Mouse (Mus musculus) E14TG2a.4 (cell line): Measurements from ENCODE around the gene Olfr1375.
A peak's percentile ranks its signal among the peaks of the same experiment; 100 is the strongest.
"Not testable (repeated sequence)": the region's sequence is repeated elsewhere in the genome, so short reads cannot be mapped to it uniquely, and the experiment has no call there.

Experiments used
- H3K27me3 ChIP-seq: 2 replicates; pipeline ENCODE4 v1.6.1; 2014; ENCODE audit warnings: low read length, control low read depth; ENCODE audit not compliant: insufficient read depth
- H3K36me3 ChIP-seq: 2 replicates; pipeline ENCODE4 v1.6.1; 2014; ENCODE audit warnings: low read length, control low read depth; ENCODE audit not compliant: insufficient read depth
- H3K4me1 ChIP-seq: replicated peaks from 2 replicates; pipeline ENCODE4 v1.6.1; 2014; ENCODE audit warnings: low read depth, low read length, control low read depth
- H3K4me3 ChIP-seq: replicated peaks from 2 replicates; pipeline ENCODE4 v1.5.1; 2014; ENCODE audit warnings: mild to moderate bottlenecking, low read length
- H3K9me3 ChIP-seq: 2 replicates; pipeline ENCODE4 v1.6.1; 2014; ENCODE audit warnings: low read length, control low read depth
- CTCF ChIP-seq: conservative IDR thresholded peaks from 2 replicates; pipeline ENCODE4 v1.5.1; 2014; ENCODE audit warnings: low read length
- NANOG ChIP-seq: IDR thresholded peaks from 2 replicates; pipeline ENCODE4 v1.6.1; 2014; ENCODE audit warnings: borderline replicate concordance, low read length, mixed read lengths
- POU5F1 ChIP-seq: IDR thresholded peaks from 2 replicates; pipeline ENCODE4 v1.6.1; 2014; ENCODE audit warnings: low read length, borderline replicate concordance

The Olfr1375 gene

DNA sequence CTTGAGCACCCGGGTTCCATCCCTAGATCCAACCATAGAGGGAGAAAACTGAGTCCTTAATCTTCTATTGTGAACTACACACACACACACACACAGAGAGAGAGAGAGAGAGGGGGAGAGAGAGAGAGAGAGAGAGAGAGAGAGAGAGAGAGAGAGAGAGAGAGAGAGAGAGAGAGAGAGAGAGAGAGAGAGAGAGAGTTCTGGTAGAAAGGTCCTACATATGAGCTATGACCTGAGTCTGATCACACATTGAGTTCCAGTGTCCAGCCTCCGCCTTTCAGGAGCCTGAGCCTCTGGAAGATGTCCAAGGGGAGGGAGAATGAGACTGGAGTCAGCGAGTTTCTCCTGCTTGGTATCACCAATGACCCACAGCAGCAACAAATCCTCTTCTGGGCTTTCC lies at the start of gene Olfr1375:
Gene Olfr1375, plus strand, starts transcription at position 301 of the 400 bp plus-strand sequence.
- not testable (repeated sequence) for H3K4me1 ChIP-seq, H3K9me3 ChIP-seq, H3K4me3 ChIP-seq, H3K36me3 ChIP-seq, H3K27me3 ChIP-seq

DNA sequence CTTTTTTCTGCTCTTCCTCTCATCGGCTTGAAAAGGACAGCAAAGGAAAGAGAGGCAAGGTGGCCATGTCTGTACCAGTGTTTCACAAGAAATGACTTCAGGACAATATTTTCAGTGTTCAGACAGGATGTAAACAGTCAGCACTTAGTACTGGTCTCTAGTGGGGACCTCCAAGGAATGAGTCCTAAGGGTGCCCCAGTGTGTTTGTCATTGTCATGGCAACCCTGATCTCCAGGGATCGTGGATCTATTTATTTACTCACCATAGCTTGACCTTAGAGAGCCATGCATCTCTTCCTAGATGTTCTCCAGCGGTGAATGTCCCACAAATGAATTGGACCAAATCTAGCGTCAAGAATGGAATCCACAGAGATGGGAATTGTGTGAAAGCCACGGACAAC lies 44.6 kb upstream of the Olfr1375 start, which contains the start of gene Olfr51:
Gene Olfr51, plus strand, starts transcription at position 301 of the 400 bp plus-strand sequence.
- no peaks in the 10 kb centered on the region for H3K36me3 ChIP-seq
- H3K4me1 ChIP-seq = no peaks in the 10 kb centered on the region
- no peaks in the 10 kb centered on the region for H3K9me3 ChIP-seq
- H3K4me3 ChIP-seq = no peak within 1 kb of the TSS
- no peak for TF ChIP-seq POU5F1
- no peaks in the 10 kb centered on the region for H3K27me3 ChIP-seq

DNA sequence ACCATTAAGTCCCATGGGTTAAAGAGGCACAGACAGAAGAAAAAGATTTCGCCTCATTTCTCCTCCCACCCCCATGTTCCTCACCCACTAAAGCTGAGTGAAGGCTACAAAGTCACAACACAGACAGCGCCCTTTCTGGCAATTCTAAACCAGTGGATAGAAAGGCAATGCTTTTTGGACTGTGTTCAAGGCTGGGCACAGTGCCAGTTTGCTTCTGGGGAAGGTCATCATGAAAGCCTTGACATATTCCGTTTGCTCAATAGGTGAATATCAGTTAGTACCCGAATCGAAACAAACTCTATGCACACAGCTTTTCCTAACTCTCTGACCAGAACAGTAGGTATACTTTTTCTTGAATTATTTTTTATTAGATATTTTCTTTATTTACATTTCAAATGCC lies 36.1 kb upstream of the Olfr1375 start:
- Histone ChIP-seq H3K4me3 (no peak overlapping the region), H3K9me3 (peaks cover 6% of the 10 kb centered on the region; the same call in 1 of the 2 replicates)

DNA sequence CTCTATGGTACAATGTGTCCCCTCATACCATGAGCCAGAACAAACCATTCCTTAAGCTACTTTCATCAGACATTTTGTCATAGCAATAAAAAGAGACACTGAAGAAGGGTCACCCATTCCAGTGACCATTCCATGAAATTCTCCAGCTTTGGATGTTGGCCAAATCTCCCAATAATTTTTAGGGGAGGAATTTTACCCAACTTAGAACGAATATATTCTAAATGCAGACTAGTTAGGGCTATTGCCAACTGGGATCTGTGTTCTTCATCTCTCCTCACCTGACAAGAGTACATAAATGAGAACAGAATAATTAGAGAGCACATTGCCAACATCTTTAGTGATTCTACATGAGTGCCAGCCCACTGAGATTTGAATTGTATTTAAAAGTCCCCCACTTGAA lies 34.0 kb upstream of the Olfr1375 start, which contains the start of gene Olfr54:
Gene Olfr54, plus strand, starts transcription at position 301 of the 400 bp plus-strand sequence.
- H3K36me3 ChIP-seq = no peaks in the 10 kb centered on the region
- TF ChIP-seq POU5F1 (no peak), NANOG (no peak), CTCF (no peak)
- H3K4me3 ChIP-seq = no peak within 1 kb of the TSS
- no peaks in the 10 kb centered on the region for H3K27me3 ChIP-seq
- peaks cover 6% of the 10 kb centered on the region; the same call in 1 of the 2 replicates for H3K9me3 ChIP-seq
- no peaks in the 10 kb centered on the region for H3K4me1 ChIP-seq

More for the DNA sequence above, 36.1 kb upstream of the Olfr1375 start:
- no peaks in the 10 kb centered on the region for H3K27me3 ChIP-seq
- no peaks in the 10 kb centered on the region for H3K36me3 ChIP-seq
- no peaks in the 10 kb centered on the region for H3K4me1 ChIP-seq
- no peak for TF ChIP-seq CTCF
- TF ChIP-seq POU5F1 = no peak
- TF ChIP-seq NANOG = no peak

DNA sequence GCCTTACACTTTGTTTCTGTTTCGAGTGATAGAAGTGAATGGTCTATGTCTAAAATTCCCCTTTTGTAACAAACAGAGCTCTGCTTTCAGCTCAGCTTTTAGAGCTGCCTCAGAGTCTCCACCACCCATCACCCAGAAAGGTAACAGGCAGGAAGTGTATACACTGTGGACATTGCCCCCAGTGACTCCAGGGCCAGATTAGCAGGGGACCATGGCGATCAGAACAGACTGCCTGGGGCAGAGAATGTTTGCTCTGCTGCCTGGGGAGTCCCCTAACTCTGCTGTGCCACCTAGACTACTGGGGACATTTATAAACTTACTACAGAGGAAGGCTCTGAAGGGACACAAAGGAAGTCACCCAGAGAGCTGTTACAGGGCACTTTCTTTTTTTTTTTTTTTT lies 31.6 kb upstream of the Olfr1375 start:
- TF ChIP-seq NANOG (no peak), POU5F1 (no peak), CTCF (no peak)

DNA sequence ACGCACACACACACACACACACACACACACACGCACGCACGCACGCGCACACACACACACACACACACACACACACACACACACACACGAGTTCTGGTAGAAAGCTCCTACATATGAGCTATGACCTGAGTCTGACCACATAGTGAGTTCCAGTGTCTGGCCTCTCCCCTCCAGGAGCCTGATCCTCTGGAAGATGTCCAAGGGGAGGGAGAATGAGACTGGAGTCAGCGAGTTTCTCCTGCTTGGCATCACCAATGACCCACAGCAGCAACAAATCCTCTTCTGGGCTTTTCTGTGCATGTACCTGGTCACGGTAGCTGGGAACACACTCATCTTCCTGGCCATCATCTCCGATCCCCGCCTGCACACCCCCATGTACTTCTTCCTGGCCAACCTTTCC lies 21.1 kb upstream of the Olfr1375 start:
- H3K36me3 ChIP-seq, H3K9me3 ChIP-seq, H3K27me3 ChIP-seq, H3K4me3 ChIP-seq, H3K4me1 ChIP-seq: not testable (repeated sequence)

More for the DNA sequence above, 31.6 kb upstream of the Olfr1375 start:
- no peaks in the 10 kb centered on the region for H3K4me1 ChIP-seq
- no peaks in the 10 kb centered on the region for H3K27me3 ChIP-seq
- no peaks in the 10 kb centered on the region for H3K36me3 ChIP-seq
- no peak overlapping the region for H3K4me3 ChIP-seq
- peaks cover 4% of the 10 kb centered on the region; the same call in 1 of the 2 replicates for H3K9me3 ChIP-seq

DNA sequence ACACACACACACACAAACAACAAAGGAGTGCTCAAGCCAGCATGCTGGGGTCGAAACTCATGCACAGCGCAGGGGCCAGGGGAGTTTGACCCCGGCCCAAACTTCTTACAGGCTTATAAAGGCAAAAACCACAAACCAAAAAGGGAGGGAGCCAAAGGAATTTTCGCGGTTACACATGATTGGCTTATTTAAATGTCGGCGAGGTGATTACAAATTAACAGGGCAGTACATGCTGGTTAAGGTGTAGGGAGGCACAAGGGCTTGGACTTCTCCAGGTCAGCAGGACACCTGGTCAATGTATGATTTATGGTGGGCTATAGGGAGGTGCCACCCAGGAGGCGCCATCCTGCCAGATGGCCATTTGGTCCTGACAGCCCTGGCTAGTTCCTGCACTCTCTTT lies 18.5 kb upstream of the Olfr1375 start:
- H3K27me3 ChIP-seq, H3K36me3 ChIP-seq: not testable (repeated sequence)
- peaks cover 21% of the 10 kb centered on the region for H3K4me1 ChIP-seq

DNA sequence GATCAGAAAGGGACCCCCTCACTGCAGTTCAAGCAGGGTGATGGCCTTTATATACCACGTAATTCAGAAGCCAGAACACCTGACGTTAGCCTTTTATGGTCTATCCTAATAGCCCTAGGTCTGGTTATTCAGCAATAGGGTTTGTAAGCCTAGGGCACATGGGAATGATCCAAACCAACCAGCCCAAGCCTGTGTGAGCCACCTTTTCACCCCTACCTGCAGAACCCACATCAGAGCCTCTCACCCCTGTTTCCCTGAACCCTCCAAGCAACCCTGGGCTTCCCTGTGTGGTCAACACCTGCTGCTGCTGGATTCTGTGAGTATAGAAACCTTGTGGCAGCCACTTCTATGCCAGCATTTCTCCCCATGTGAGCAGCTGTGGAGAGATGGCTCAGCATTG lies 17.7 kb upstream of the Olfr1375 start:
- no peak overlapping the region for H3K4me3 ChIP-seq
- peaks cover 21% of the 10 kb centered on the region for H3K4me1 ChIP-seq
- TF ChIP-seq POU5F1 = no peak
- TF ChIP-seq NANOG = no peak
- TF ChIP-seq CTCF = no peak
- no peaks in the 10 kb centered on the region for H3K27me3 ChIP-seq
- H3K36me3 ChIP-seq = no peaks in the 10 kb centered on the region
- peaks cover under 1% of the 10 kb centered on the region for H3K9me3 ChIP-seq

More for the DNA sequence above, 18.5 kb upstream of the Olfr1375 start:
- H3K4me3 ChIP-seq, H3K9me3 ChIP-seq: not testable (repeated sequence)

DNA sequence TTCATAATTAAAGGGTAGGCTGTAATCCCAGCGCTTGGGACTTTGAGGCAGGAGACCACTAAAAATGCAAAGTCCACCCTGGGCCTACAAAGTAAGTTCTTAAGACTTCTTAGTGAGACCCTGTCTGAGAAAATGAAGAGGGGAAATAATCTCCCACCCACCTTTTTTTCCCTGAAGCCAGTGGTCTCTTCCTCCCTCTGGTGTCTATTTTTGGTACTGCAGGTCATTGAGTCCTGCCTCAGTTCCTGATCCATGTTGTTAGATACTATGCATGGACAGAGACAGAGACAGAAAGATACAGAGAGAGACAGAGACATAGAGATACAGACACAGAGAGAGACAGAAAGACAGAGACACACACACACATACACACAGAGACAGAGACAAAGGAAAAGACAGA lies 15.1 kb upstream of the Olfr1375 start:
- TF ChIP-seq CTCF = peak; percentile 98
- no peak for TF ChIP-seq POU5F1
- TF ChIP-seq NANOG = no peak
- Histone ChIP-seq H3K36me3 (no peaks in the 10 kb centered on the region), H3K27me3 (no peaks in the 10 kb centered on the region)

DNA sequence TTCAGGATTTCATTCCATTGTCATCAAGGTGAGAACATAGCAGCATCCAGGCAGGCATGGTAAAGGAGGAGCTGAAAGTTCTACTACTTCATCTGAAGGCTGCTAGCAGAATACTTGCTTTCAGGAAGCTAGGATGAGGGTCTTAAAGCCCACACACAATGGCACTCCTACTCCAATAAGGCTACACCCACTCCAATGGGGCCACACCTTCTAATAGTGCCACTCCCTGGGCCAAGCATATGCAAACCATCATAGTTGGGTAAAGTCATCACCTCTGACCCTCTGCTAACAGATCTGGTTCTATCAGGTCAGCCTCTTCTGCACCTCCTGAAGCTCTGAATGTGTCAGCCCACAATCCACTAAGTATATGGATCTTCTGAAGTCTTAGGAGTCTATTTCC lies 13.8 kb upstream of the Olfr1375 start:
- not testable (repeated sequence) for H3K27me3 ChIP-seq, H3K36me3 ChIP-seq, H3K4me3 ChIP-seq
- Histone ChIP-seq H3K9me3 (peaks cover 14% of the 10 kb centered on the region), H3K4me1 (peaks cover 21% of the 10 kb centered on the region)

More for the DNA sequence above, 15.1 kb upstream of the Olfr1375 start:
- Histone ChIP-seq H3K4me1 (peaks cover 21% of the 10 kb centered on the region), H3K9me3 (peaks cover 14% of the 10 kb centered on the region), H3K4me3 (no peak overlapping the region)
